Mouse (Mus musculus): ENCODE data around the gene Map3k5. TPM values are rescaled to one million over a fixed set of nuclear protein-coding genes. Genes with fewer than 3 reads are reported as not detected.
"Not testable (repeated sequence)": the region's sequence is repeated elsewhere in the genome, so short reads cannot be mapped to it uniquely, and the experiment has no call there.

Map3k5 gene
- 10 to 100 TPM; 20.5 to 33.3 TPM for total RNA-seq (2021)
- long read RNA-seq, experiment 1 = 0 reads
- long read RNA-seq, experiment 2, partial matches to known transcripts = 1 of 4 reads
- long read RNA-seq, experiment 2, other reads (novel, unspliced or antisense) = 3 of 4 reads

GRCm38 (mm10) chr10:19934384-19935294 is at the start of gene Map3k5:
TSS of gene Map3k5 (plus strand) at chr10:19934472.
- peak in 1 of 2 experiments; percentile 63 for DNase-seq (ENCODE audit: low spot score in 2 of 2)

- DNase-seq (ENCODE audit: low spot score in 2 of 2) = no peak
Observed at GRCm38 (mm10) chr10:19886249-19886648, 48.0 kb upstream of the Map3k5 start.

DNA sequence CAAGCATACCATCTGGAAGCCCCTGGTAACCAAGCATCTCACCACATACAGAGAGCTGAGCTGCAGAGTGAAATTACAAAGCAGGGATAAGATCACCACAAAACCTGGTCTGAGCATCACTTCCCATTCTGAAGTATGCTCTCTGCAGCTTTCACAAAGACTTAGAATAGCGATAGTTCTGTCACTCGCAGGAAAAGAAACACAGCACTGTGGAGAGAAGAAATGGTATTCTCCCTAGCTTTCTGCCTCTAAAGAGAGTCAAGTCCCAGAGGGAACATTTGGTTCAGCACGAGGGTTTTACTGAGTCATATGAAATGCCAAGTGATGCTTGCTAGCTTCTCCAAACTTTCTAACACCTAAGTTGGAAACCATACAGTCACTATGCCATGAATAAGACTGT is 44.4 kb upstream of the Map3k5 start:
- no peak for DNase-seq (ENCODE audit: low spot score in 2 of 2)

- DNase-seq (ENCODE audit: low spot score in 2 of 2) = no peak
Observed at GRCm38 (mm10) chr10:19891686-19892085, 42.6 kb upstream of the Map3k5 start.

DNA sequence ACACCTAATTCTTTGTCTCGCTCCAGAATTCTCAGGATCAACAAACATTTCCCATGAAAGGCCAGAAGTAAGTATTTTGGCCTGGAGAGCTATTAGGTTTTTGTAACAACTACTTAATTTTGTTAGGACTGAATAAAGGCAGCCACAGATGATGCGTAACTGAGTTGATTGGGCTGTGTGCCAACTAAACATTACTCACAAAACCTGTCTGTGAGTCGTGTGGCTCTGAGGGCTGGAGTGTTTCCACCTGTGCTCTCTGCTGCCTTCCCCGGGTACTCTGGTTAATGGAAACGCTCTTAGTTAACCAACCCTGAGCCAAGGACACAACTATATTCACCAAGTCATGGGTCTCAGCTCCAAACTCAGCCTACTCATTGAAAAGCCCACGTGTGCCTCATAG is 41.1 kb upstream of the Map3k5 start:
- no peak for DNase-seq (ENCODE audit: low spot score in 2 of 2)

- DNase-seq (ENCODE audit: low spot score in 2 of 2) = peak in 1 of 2 experiments; percentile 24
Observed at GRCm38 (mm10) chr10:19893976-19894375, 40.3 kb upstream of the Map3k5 start.

GRCm38 (mm10) chr10:19900191-19900590 is 34.1 kb upstream of the Map3k5 start:
- DNase-seq (ENCODE audit: low spot score in 2 of 2) = peak; percentile 30 to 56

- DNase-seq (ENCODE audit: low spot score in 2 of 2) = no peak
Observed at GRCm38 (mm10) chr10:19901992-19902391, 32.3 kb upstream of the Map3k5 start.

- no peak for DNase-seq (ENCODE audit: low spot score in 2 of 2)
Observed at GRCm38 (mm10) chr10:19904077-19904820, 30.0 kb upstream of the Map3k5 start.

GRCm38 (mm10) chr10:19907246-19907804 is 26.9 kb upstream of the Map3k5 start, which contains the start of gene Pex7:
TSS of gene Pex7 (minus strand) at chr10:19907689.
- peak; percentile 93 to 94 for DNase-seq (ENCODE audit: low spot score in 2 of 2)

DNA sequence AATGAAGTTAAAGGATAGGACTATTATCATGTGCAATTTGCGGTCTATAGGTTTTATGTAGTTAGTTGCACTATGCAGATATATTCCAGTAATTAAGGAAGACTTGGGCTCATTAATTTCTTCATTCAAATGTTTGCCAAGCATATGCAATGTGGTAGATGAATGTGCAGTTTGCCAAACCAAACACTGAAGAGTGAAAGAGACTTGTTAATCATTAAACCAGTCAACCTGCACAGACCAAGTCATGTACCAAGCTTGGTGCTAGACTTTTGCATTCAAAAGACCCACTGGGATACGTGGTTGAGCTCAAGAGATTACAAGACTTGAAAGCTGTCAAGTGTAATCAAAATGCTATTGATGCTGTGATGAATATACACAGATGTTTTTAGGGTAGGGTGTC is 26.2 kb upstream of the Map3k5 start:
- DNase-seq (ENCODE audit: low spot score in 2 of 2) = no peak

DNA sequence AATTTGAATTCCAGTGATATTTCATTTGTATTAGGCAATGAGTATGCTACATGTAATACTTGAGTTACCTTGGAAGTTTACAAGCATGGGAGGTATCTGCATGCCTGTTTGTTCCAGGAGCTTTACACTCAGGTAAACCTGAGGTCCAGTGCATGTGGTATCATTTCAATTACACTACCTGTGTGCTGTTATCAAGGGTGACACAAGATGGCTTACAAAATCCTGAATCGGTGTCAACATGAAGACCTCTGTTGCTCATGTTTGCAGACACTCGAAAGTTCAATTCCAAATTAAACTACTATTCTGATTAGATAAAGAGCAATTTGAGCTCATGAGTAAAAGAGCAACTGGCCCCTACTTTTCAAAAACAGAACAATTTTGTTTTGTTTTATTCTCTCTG is 23.8 kb upstream of the Map3k5 start:
- DNase-seq (ENCODE audit: low spot score in 2 of 2) = no peak

DNA sequence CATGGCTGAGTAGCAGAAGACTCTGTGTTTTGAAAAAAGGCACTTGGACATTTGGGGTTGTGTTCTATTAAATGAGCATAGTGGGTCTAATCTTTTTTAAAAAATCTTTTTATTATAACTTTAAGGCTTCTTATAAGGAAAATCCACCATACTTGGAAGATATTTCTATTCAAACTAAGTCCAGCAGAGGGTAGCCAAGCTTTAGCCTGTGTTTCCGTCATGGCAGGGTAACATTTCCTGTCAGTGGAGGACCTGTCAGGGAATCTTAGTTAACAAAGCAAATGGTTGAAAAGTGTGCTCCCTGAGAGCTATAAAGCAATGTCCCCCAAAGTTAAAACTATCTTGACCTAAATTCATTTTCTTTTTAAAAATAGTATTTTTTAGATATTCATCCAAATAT is 22.7 kb upstream of the Map3k5 start:
- DNase-seq (ENCODE audit: low spot score in 2 of 2) = no peak

- DNase-seq (ENCODE audit: low spot score in 2 of 2) = no peak
Observed at GRCm38 (mm10) chr10:19913806-19914205, 20.5 kb upstream of the Map3k5 start.

DNA sequence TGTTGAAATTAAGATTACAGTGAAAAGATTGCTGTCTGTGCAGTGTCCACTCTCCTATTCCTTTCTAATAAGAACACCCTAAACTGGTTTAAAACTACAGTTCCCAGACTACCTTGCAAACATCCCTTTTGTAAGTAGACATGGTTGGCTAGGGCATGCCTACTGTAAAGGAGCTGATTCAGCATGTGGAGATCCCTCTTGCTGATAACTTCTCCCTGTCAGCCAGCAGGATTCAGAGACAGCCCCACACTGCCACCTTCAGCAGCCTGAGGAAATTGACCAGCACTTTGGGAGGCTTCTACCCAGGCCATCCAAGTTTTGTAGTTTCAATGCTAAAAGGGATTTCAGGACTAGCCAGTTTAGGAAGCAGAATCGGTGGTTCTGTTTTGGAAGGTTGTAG is 19.0 kb upstream of the Map3k5 start:
- peak; percentile 52 to 59 for DNase-seq (ENCODE audit: low spot score in 2 of 2)

DNA sequence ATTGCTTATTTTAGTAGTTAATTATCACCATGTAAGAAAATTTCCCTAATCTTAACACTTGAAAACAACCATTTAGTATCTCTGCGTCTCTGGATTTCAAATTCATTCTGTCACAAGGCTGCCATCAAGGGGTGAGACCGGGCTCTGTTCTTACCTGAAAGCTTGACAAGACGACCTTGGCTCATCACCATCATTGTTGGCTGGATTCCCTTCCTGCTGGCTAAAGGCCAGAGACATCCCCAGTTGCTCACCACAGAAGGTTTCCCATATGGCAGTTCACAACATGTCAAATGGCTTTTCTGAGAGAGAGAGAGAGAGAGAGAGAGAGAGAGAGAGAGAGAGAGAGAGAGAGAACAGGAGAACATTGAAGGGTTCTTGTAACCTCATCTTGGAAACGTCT is 11.9 kb upstream of the Map3k5 start:
- no peak for DNase-seq (ENCODE audit: low spot score in 2 of 2)

- no peak for DNase-seq (ENCODE audit: low spot score in 2 of 2)
Observed at GRCm38 (mm10) chr10:19924256-19924655, 10.0 kb upstream of the Map3k5 start.

- DNase-seq (ENCODE audit: low spot score in 2 of 2) = not testable (repeated sequence)
Observed at GRCm38 (mm10) chr10:19926391-19926897, 7.8 kb upstream of the Map3k5 start.

- no peak for DNase-seq (ENCODE audit: low spot score in 2 of 2)
Observed at GRCm38 (mm10) chr10:19928205-19928604, 6.1 kb upstream of the Map3k5 start.

DNA sequence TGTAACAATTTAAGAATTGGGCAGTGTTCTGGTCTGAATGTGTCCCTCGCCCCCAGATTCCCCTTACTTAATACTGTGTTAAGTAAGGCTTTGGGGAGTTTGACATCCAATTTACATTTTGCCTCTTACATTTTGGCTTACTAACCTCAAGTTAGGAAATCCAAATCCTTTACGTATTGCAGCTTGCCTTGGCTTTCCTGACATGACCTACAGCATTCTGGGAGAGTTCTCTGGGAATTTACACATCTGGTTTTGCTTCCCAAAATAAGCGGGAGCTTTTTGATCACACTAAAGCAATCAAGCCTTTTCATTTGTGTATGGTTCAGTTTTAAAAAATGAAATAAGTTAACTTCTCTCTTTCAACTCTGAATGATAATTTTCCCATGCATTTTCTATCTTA is 1.3 kb upstream of the Map3k5 start:
- no peak for DNase-seq (ENCODE audit: low spot score in 2 of 2)
